Mouse (Mus musculus) megakaryocyte, embryonic 14.5 days (primary cell): ENCODE results near the gene Zfp12.

Experiments used
- FLI1 ChIP-seq: IDR thresholded peaks from 2 replicates; pipeline ENCODE4 v1.6.1; 2012; ENCODE audit warnings: low read length, inconsistent platforms, mixed read lengths
- GATA1 ChIP-seq: IDR thresholded peaks from 3 replicates; pipeline ENCODE4 v1.6.1; 2012; ENCODE audit warnings: mixed read lengths, low read length, inconsistent platforms, borderline replicate concordance

GRCm38 (mm10) chr5:143272540-143273330, 37.8 kb downstream of the Zfp12 start:
- TF ChIP-seq FLI1 (no peak), GATA1 (no peak)
